Mouse (Mus musculus): ENCODE measurements around the gene Cdk5rap1.

DNA sequence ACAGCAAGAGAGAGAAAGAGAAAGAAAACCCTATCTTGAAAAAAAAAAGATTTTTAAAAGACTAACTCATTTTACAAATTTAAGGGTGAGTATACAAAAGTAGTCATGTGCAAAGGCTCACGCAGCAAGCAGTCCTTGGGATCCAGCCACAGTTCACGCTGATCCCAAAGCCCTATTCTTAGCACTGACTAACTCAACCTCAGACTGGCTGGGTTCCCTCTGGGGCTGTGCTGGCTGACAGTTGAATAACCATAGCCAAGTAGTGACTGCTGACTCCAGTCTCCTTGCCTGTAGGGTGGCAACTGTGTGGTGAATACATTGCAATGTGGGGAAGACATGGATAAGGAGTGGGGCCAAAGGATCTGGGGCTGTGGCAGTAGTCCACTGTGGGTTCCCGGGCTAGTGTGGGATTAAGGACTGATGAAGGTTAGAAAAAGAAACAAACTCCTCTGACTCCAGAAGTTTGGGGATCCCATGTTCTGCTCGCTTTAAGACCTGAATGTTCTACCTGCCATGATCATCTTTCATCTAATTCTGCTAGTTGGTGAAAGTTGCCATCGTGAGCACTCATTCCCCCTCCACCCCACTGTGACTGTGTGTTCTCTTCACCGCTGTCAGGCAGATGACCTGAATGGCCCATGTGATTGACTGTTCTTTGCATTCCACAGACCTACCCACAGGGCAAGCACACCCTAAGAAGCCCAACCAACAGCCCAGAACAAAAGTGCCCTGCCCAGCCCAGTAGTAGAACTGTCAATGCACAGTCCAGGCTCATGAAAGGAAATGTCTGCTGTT, 2.2 kb upstream of the Cdk5rap1 start:
- TF ChIP-seq POLR2A (IDR thresholded peaks at IDR 0.05; ENCODE audit: insufficient read depth, low read length) (no peak), CTCF (IDR thresholded peaks at IDR 0.05; ENCODE audit: low read depth, low read length) (no peak), EP300 (IDR thresholded peaks at IDR 0.05; ENCODE audit: insufficient read depth, low read depth, low read length) (no peak)

Measured in ES-Bruce4 (cell line).